Mouse (Mus musculus) embryonic fibroblast, embryonic 13.5 days (primary cell): ENCODE results near the gene Arhgef38.

ENCODE experiments used
- CTCF ChIP-seq: IDR thresholded peaks from 2 replicates; pipeline ENCODE4 v1.5.1; 2011; ENCODE audit warnings: mild to moderate bottlenecking, control low read depth, low read length, moderate library complexity, borderline replicate concordance; ENCODE audit not compliant: insufficient read depth
- POLR2A ChIP-seq: IDR thresholded peaks from 2 replicates; pipeline ENCODE4 v1.6.1; 2011; ENCODE audit warnings: low read depth, mild to moderate bottlenecking, control low read depth, low read length, moderate library complexity

- no peak for TF ChIP-seq CTCF
- TF ChIP-seq POLR2A = no peak
Observed at GRCm38 (mm10) chr3:133098336-133098735, 136.4 kb downstream of the Arhgef38 start.
